Mouse (Mus musculus) thymus, adult 2 months (tissue): ENCODE results near the gene Gstt4.

Experiments used
- CTCF ChIP-seq: fragments of 200-500 bp; IDR thresholded peaks from 2 replicates; pipeline ENCODE4 v1.5.1; 2012; ENCODE audit warnings: mild to moderate bottlenecking, control low read depth, low read length, moderate library complexity, borderline replicate concordance; ENCODE audit not compliant: control insufficient read depth, poor library complexity, insufficient read depth; ENCODE audit errors: extremely low read depth
- POLR2A ChIP-seq: fragments of 200-500 bp; IDR thresholded peaks from 2 replicates; pipeline ENCODE4 v1.6.1; 2012; ENCODE audit warnings: mild to moderate bottlenecking, low read length, control low read depth, moderate library complexity; ENCODE audit not compliant: control insufficient read depth, poor library complexity, insufficient read depth; ENCODE audit errors: extremely low read depth

DNA sequence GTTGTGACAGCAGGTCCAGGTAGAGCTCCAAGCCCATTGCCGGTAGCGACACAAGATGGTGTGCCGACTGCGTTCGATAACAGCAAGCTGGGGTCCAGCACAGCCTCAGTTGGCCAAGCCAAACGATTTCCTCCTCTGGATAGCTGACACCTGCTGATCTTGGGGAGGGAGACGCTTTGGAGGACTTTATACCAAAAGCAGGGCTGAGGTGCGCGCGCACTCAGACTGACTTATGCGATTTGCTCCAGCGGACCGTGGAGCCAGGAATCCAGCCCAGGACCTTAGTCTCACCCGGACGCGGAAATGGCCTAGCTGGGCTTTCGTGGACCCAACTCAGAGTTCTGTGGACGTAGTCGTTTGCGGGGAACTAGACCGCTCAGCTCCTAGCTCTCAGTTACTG is 11.9 kb upstream of the Gstt4 start:
- no peak for TF ChIP-seq CTCF
- peak; percentile 31; the same call in 1 of the 2 replicates for TF ChIP-seq POLR2A
